19 mouse cellular contexts compared by ENCODE assay signal in genomic region chr11:32998687-32999605, GRCm38 (mm10).
A peak's percentile ranks its signal among the peaks of the same experiment; 100 is the strongest.
DNase-seq lines count a peak whose midpoint lies in the region; ATAC-seq lines count a peak whose summit lies in the region.
"Had no signal": no experiment of that assay in that cellular context is flagged by ENCODE, and none has a peak within 500 bp of the region (broad histone marks: within the 10 kb centered on the region; RNA-seq: fewer than 3 reads in every experiment).

No protein-coding gene starts in this region.

- no peak overlapping the region for H3K9ac ChIP-seq in kidney, embryonic 15.5 days
- H3K9ac ChIP-seq: liver, postnatal 0 days; midbrain, embryonic 13.5 days; neural tube, embryonic 13.5 days had no signal

- no peak overlapping the region for H3K4me2 ChIP-seq in kidney, embryonic 15.5 days
- H3K4me2 ChIP-seq: midbrain, embryonic 13.5 days; neural tube, embryonic 13.5 days had no signal

- no peak overlapping the region for H3K27ac ChIP-seq in kidney, embryonic 15.5 days
- H3K27ac ChIP-seq: hindbrain, postnatal 0 days; limb, embryonic 10.5 days; midbrain, embryonic 13.5 days; neural tube, embryonic 13.5 days had no signal

- no peak for DNase-seq in kidney, postnatal 25 days
- DNase-seq in left cerebral cortex, postnatal 25 days (ENCODE audit: low spot score in 2 of 2): peak; percentile 35 to 85
- no peak for DNase-seq in left cerebral cortex, adult 11 months (ENCODE audit: low spot score)
- peak; percentile 82 for DNase-seq in brain, adult 2 months (ENCODE audit: low read depth, low spot score)
- peak; percentile 58 for DNase-seq in right cerebral cortex, postnatal 25 days
- no peak for DNase-seq in adrenal gland, postnatal 10 days
- DNase-seq: cerebellum, adult 11-12 months; gastrocnemius, postnatal 25 days; kidney, adult 18-20 months; liver, postnatal 0 days; lung, postnatal 10 days; thymus, postnatal 25 days had no signal

- H3K36me3 ChIP-seq in kidney, embryonic 15.5 days: no peaks in the 10 kb centered on the region
- H3K36me3 ChIP-seq: limb, embryonic 10.5 days; midbrain, embryonic 13.5 days; neural tube, embryonic 13.5 days had no signal

- no peaks in the 10 kb centered on the region for H3K27me3 ChIP-seq in kidney, embryonic 15.5 days
- H3K27me3 ChIP-seq: midbrain, embryonic 13.5 days; neural tube, embryonic 13.5 days had no signal

- no peak overlapping the region for H3K4me3 ChIP-seq in kidney, embryonic 15.5 days (replicated peaks)
- H3K4me3 ChIP-seq: limb, embryonic 10.5 days; midbrain, embryonic 13.5 days; neural tube, embryonic 13.5 days had no signal

- H3K9me3 ChIP-seq in kidney, embryonic 15.5 days (replicated peaks): no peaks in the 10 kb centered on the region
- H3K9me3 ChIP-seq: limb, embryonic 10.5 days; midbrain, embryonic 13.5 days; neural tube, embryonic 13.5 days had no signal

- intact Hi-C loops in left cerebral cortex, postnatal 25 days (cut with DNase I): no loop called here

- peak; percentile 46 for ATAC-seq in kidney, embryonic 15.5 days (replicated peaks; ENCODE audit: low FRiP score)
- ATAC-seq: activated CD4-positive, CD25-positive, alpha-beta regulatory T cell, adult 4 months; hindbrain, postnatal 0 days; liver, postnatal 0 days; midbrain, embryonic 13.5 days; Patski had no signal

- 45% methylated on average over 14 of the region's 14 CpGs for WGBS in kidney, embryonic 15.5 days

- H3K4me1 ChIP-seq in kidney, embryonic 15.5 days: peaks cover 14% of the 10 kb centered on the region
- H3K4me1 ChIP-seq: limb, embryonic 10.5 days; midbrain, embryonic 13.5 days; neural tube, embryonic 13.5 days had no signal

Comparison
In these comparisons a context has a peak if more than half of its experiments do, and no peak if none do; other contexts are left out.
1. DNase-seq: peak in left cerebral cortex, postnatal 25 days (2 of 2), brain, adult 2 months (single experiment) and right cerebral cortex, postnatal 25 days (single experiment); none in kidney, postnatal 25 days (0 of 2), left cerebral cortex, adult 11 months (single experiment) and adrenal gland, postnatal 10 days (single experiment).